Mouse (Mus musculus) CD4-positive, CD25-positive, alpha-beta regulatory T cell, adult 4 months (primary cell): ENCODE data around the gene Ppm1m. TPM values are rescaled to one million over a fixed set of nuclear protein-coding genes. Genes with fewer than 3 reads are reported as not detected.

Experiments used
- ATAC-seq: one replicate; pipeline ENCODE4 v1.8.0; 2017
- polyA plus RNA-seq, 2 experiments: library from polyadenylated mRNA; unstranded; fragments of 100-300 nt; shearing (Covaris generic); gene quantifications; one replicate each; pipeline ENCODE4 v1.2.1; 2017

Gene Ppm1m
- polyA plus RNA-seq, 2 experiments from 2014 or later = 19.8 to 24.0 TPM

DNA sequence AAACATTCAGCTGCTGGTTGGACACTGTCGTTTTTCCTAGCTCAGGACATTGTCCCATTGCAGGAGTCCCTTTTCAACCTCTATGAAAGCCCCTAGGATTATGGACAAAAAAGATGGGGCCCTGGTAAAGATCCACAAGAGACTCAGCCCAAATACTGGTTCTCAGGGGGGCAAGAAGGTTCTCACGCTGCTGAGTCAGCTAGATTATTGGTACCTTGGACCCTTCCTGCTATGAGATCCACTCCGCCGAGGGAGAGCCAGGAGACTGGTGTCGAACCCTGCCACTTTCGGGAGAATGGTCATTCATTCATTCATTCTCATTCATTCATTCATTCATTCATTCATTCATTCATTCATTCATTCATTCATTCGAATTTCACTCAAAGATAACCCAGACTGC lies 17.4 kb upstream of the Ppm1m start:
- no peak for ATAC-seq

DNA sequence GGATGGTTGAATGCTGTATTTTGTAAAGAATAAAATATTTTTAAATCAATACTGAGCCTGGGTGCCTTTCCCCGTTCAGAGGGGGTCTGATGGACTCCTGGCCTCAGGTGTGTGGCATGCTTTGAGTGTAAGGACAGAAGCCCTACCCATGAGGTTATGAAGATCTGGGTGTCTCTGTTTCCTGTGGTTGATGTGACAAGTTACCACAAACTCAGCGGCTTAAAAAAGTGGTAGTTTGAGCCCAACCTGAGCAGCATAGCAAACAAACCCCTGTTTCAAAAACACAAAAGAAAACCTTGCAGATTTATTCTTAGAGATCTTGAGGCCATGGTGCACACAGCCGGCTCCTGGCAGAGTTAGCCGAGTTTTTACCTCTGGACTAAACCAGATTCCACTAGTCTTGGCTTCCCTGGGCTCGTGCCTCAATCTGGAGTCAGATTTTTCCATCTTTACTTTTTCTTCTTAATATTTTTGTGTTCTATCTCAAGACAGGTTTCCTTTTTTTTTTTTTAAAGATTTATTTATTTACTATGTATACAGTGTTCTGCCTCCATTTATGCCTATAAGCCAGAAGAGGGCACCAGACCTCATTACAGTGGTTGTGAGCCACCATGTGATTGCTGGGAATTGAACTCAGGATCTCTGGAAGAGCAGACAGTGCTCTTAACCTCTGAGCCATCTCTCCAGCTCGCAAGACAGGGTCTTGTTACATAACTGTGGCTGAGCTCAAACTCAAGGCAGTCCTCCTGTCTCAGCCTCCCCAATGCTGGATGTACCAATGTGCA lies 16.0 kb upstream of the Ppm1m start:
- peak; percentile 11 for ATAC-seq

DNA sequence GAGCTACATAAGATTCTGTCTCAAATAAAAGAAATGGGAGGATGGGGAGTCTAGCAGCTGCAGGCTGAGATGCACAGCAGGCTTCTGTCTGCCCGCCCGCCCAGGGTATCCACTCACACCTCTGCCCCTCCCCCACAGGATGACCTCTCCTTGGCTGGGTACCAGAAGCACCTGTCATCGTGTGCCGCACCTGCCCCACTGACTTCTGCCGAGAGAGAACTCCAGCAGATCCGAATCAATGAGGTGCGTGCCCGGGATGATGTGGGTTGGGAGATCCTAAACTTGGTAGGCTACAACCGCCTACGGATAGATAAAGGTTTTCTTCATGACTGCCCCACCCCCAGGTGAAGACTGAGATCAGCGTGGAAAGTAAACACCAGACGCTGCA lies 13.0 kb upstream of the Ppm1m start:
- ATAC-seq = no peak

DNA sequence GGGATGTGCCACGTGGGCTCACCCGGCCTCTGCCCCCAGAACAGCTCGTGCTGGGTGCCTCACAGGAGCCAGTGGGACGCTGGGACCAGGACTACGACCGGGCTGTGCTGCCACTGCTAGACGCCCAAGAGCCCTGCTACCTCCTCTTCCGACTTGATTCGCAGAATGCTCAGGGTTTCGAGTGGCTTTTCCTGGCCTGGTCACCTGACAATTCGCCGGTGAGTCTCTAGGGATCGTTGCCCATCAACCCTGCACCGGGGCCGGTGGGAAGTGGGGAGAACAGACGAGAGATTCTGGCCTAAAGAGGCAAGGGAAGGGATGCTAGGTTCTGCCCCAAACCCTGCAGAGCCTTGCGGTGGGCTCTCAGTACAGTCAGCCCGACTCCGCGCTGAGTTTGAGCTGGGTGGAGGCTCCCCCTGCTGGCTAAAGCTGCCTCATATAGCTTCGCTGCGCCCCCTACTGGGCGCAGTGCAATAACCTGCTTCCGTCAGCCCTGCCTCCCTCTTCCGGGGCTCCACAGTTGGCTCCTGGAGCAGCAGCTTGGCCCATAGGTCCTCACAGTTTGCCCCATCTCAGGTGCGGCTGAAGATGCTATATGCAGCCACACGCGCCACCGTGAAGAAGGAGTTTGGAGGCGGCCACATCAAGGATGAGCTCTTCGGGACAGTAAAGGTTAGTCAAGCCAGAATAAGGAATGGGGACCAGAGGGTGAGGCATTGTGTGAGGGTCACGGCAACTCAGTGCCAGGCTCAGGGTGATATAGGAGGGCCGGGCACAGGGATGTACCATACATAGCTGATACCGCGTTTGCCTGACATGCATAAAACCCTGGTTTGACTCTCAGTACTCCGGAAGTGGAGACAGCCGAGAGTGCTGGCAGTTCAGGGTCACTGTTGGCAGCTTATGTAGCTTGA lies 12.4 kb upstream of the Ppm1m start:
- ATAC-seq = peak; percentile 81

DNA sequence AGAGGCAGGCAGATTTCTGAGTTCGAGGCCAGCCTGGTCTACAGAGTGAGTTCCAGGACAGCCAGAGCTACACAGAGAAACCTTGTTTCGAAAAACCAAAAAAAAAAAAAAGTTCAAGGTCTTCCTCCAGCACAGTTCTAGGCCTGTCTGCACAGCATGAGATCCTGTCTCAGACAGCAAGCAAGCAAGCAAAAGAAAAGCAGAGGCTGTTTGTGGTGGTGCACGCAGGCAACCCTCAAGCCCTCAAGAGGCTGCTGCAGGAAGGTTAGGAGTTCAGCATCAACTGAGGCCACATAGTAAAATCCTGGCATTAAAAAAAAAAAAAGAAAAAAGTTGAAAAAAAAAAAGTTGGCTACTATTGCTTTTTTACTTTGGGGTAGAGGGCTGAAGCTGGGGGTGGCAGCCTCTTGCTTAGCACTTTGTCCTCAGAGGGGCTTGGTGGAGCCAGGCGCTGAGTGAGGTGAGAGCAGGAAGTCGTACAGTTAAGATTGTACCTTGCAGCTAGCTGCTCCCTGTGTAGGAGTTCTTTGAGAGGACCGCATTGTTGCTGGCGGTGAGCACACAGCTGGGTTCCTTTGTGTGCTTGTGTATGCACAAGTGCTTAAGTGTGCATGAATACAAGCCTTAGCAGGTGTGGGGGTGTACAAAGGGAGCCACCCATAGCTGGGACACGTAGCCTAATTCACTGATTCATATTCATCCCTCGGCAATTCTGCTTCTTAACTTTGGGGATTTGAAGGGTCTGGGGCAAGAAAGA lies 11.5 kb upstream of the Ppm1m start:
- ATAC-seq = peak; percentile 64

DNA sequence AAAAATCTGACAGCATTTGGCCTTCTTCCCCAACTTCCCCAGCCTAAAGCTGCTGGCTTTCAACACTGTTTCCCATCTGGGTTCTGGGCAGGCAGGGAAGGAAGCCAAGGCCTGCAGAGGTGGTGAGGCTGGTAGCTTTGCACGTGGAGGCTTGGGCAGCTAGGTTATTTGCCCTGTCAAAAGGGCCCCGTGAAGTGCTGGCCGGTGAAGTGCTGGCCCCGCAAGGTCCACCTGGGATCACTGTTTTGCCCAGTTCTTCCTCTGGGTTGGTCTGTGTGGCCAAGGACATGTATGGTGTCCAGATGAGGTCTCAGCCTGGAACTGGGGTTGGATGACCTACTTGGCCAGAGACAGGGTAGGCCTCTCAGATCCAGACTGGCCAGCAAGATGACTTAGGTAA lies 10.4 kb upstream of the Ppm1m start:
- no peak for ATAC-seq

DNA sequence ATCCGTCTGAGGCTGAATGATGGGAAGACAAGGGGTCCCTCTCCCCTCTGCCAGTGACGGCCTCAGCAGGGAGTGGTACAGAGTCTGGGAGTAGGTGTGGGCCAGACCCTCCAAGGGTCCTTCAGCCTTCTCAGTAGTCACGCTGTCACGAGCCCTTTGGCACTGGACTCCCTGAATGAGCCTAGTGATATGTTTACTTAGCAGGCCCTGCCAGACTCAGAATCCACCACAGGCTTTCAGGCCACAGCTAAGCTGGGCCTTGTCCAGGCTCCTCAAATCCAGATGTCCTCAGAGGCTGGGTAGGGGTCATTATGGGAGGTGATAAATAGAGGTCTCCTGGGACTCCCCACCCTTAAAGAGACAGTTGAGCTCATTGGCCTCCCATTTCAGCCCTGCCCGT lies 8.6 kb upstream of the Ppm1m start:
- no peak for ATAC-seq

DNA sequence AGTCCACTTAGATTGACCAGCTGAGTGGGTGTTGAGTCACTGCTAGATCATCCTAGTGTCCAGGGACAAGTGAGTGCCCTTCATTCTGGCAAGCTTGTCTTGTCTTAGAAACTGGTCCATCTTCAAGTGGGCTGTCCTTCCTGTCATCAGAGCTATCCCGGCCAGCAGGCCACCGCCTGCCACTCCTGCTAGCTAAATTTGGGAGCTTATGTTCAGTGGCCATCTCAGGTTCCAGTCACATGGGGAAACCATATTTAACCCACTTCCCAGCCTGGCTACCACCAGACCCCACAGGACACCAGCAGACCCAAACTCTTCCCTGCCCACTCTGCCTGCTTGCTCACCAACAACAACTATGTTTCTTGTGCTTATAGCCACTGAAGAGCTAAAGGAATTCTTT lies 7.0 kb upstream of the Ppm1m start:
- ATAC-seq = no peak

DNA sequence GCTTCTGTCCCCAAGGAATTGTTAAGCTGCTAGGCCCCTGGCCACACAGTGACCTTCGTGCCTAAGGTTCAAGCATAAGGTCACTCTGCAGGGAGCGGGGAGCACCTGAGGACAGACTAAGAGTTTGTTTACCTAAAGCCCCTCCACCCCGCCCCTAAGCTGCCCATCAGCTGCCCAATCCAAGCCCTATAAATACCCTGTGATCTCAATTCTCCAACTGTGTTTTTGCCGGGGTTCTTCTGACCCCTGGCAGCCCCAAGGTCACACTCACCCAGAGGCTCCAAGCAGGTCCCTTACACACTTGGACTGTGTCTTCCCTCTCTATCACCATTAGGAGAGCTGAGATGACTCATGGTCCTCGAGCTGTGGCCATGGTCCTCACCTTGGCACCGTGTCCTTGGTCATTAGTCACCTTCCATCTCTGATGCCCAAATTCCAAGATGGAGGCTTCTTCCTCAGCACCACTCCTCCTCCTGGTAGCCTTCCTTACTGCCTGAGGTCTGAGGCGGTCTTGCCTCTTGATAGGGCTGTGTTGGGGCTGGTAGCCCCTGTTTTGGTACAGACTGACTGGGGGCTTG lies 6.3 kb upstream of the Ppm1m start:
- no peak for ATAC-seq

DNA sequence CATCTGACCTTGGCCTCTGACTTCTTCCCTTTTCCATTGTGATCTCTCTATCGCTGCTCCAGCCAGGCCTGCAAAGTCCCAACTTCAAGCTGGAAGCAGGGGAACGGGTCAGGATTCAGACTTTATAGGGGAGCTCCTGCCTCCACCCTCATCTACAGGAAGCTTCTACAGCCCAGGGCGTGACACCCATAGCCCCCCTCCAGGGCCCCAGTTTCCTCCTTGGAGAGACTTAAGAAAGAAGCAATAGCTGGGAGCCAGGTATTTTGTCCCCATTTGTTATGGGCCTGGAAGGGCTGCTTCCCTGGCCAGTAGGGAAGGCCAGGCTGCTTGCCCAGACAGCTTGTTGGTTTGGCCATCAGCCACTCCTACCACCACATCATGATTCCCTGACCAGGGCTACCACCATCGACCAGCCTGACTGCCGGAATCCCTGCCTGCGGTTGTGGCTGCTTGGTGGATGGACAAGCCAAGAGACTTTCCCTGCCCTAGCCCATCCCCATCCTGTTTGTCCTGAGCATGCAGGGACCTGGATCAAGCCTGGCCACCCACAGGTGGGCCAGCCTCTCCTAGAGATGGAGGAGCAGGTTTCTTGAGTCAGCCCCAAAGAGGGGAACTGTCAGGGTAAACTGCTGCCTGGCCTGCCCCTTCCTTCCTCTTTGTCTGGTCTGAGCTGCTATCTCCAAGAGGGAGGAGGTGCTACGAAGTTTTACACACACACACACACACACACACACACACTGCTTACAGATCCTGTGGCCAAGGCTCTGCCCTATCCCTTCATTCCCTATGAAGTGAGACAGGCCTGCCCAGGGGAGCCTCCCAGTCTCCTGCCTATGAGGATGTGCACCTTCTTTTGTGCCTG lies 4.7 kb upstream of the Ppm1m start:
- ATAC-seq = no peak

DNA sequence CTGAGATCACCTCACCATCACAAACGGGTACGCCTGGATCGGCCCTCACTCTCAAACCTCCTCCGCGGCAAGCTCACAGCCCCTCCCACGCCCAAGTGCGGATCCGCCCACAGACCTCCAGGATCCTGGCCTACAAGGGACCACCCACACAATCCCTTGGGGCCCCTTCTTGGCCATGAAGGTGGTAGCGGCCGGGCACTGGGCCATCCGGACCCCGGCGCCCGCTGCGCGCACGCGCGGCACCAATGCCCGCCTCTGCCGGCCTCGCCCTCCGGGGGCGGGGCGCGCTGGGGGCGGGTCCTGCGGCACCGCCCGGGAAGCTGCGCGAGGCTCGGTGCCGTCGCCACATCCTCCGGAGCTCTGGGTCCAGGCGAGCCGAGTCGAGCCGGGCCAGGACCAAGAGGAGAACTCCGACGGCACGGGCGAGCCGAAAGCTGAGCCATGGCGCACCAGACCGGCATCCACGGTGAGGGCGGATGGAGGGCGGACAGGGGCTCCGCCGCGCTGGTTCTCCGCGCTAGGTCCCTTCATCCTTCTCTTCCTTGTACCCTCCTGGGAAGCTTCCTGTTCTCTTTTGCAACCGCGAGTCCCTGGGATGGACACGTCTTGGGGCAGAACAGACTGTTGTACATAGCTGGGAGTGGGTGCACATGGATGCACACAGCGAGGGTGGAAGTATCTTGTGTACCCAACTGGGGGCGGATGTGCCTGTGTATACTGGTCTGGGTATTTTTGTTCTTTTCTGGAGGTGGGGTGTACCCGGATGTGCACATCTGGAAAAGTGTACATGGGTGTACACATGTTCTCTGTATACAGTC lies 3.5 kb upstream of the Ppm1m start, which contains the start of gene Twf2:
Gene Twf2 (plus strand): TSS at position 290 of the 818 bp plus-strand sequence.
- peak; percentile 86 for ATAC-seq

DNA sequence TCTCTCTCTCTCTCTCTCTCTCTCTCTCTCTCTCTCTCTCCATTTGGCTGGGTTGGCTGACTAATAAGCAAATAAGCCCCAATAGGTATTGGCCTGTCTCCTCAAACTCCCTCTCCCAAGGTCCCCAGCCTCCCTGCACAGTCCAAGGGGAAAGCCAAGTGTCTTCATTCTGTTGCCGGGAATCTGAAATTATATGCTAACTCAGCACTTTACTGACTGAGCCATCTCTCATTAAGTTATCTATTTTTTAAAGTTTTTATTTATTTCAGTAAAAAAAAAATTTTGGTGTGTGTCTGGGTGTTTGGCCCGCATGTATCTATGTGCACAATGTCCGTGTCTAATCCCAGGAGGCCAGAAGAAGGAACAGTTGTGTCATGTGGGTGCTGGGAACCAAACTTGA lies 2.3 kb upstream of the Ppm1m start:
- ATAC-seq = no peak

DNA sequence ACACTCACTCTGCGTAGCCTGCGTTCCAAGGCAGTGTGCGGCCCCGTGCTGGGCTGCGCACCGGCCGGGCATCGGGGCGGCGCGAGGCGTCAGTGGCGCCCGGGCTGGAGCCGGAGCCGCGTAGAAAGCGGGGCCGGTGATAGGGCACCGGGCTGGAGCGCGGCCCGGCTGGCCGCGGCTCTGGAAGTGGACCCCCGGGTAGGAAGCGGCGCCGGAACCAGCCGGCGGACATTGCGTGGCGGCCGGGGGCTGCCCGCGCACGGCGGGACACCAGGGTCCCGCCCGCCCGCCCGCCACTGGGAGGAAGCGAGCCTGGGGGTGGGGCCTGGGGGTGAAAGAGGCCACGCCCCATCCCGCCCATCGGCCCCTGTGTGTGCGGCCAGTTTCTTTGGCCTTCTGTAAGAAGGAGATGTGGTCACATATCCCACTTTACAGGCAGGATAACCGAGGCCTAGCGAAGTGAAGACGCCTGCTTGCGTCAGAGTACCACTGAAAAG lies 536 bp downstream of the Ppm1m start:
- no peak for ATAC-seq

DNA sequence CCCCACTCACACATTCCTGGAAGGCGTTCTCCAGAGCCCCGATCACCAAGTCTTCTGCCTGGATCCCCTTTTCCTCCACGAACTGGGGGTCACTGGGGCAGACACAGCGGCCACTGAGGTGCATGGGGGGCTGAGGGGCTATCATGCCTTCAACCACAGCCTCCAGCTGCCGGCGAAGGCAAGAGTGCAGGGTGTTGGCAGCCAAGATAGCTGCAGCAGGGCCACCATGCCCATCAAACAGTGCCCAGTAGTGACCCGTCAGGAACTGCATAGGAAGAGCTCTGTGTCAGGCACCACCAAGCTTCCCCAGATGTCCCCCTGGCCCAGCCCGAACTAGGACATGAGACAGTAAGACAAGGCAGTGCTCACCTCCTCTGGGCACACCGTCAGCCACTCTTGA lies 1.8 kb downstream of the Ppm1m start:
- ATAC-seq = no peak

DNA sequence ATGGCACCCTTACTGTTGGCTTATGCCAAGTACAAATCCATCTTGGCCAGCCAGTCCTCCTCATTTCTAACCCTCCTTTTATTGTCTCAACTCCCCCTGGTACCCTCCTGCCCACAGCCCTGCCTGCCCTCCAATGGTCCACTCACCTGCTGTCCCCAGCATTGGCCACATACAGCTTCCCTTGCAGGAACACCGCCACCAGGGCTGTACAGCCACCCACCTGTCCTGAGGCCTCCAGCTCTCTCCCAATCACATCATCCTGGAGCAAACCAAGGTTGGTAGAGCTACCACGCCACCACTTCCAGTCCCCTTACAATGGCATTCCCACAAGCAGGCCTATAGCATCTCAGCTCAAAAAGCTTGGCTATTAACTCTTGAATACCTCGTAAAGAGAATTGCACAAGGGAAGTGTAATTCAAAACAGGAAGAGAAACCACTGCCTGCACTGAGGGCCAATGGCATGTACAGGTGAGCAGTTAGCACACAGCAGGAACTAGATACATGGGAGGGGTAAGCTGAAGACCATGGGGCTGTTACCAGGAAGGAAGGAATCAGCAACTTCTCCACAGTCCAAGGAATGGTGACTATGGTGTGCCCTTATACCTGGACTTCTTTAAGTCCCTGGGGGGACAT lies 2.3 kb downstream of the Ppm1m start:
- ATAC-seq = peak; percentile 40

DNA sequence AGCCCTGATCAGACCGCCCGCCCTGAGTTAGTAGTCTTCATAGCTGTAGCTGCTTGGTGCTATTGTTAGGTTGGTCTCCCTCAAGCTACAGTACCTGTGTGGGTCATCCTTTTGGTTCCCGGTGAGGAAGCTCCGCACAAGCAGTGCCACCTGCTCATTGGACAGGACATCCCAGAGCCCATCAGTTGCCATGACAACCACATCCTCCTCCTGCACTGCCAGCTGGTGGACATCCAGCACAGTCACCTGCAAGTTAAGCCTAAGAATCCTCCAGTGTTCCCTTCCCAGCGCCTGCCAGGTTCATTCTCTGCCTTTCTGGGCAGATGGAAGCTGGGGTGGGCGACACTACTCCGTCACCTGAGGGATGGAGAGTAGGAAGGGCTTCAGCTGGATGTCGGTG lies 3.9 kb downstream of the Ppm1m start:
- no peak for ATAC-seq

DNA sequence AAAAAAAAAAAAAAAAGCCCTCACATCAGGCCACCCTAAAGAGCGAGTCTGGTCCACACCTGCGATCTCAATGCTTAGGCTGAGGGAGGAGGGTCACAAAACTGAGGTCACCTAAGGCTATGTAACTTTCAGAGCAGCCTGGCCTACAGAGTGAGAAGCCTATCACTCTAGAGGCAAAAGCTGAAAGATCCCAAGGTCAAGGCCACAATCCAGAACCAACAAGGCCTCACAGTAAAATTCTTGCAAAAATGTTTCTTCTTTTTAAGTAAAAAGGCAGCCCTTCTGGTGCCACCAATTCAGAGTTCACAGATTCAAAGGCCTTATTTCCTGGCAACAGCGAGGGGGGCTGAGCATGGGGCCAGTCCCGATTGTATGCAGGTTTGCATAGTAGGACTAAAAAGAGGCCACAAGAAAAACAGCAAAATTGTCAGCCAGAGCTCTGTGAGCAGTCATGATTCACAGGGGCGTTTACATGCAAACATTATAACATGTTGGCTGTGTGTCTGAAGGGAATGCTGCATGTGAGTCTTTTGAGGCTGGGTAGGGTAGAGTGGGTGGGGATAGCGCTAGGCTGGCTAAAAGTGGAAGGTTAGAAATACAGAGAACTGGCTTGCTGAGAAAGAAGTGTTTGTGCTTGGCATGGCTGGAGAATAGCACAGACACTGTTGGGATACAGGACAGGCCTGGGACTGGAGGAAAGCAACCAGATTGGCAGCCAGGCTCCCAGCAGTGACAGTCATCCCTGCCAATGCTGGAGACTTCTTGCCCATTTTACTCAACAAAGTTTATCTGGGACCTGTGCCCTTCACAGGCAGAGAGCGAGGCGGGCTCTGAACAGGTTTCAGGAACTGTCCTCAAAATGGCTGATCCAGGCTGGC lies 5.4 kb downstream of the Ppm1m start:
- ATAC-seq = peak; percentile 38

DNA sequence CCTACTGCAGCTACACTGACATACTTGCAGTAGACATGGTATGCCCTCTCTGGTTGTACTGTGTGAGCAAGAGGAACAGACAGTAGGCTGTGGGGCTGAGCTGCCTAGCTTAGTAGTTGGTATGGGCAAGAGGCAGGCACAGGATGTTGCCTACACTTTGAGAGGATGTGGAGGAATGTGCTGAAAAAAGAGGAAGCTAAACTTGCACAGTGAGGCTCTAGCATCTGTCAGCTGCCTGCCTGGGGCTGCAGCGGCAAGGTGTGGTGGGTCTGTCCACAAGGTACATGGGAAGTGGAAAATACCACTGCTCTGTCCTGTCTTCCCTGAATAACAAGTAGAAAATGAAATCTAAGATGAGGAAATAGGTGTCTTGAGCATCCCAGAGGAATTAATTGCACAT lies 6.5 kb downstream of the Ppm1m start:
- ATAC-seq = peak; percentile 67

DNA sequence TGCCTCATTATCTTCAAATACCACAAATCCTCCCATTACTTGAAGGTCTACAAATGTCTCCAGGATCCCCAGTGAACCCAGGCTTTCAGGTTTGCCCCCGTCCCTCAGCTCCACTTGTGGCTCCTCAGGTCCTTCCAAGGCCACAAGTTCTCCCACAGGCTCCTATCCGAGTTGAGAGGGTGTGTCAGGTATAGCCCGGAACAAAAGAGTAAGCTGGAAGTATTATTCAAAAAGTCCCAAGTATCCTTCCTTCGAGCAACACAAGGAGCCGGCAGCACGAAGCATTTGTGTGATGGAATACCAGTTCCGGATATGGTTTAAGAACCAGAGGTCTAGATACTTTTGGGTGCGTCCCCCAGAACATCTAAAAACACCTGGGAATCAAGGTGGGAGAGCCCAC lies 7.5 kb downstream of the Ppm1m start:
- ATAC-seq = no peak
